ENCODE assay signal across 18 mouse cellular contexts in the genomic region with DNA sequence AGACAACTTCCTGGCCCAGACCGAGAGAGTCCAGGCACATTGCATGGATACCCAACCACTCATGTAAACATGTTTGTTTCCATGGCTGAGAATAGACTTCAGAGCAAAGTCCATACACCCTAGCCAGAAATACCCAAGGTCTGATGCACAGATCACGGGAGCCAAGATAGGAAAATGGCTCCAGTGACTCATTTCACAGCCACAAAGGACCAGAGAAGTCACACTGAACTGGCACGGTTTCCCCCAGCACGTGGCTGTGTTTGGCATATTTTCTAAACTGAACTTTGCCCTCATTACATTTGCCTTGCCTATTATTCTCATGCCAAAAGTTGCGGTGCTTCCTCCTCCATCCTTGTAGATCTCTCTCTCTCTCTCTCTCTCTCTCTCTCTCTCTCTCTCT. TPM values are rescaled to one million over a fixed set of nuclear protein-coding genes. Genes with fewer than 3 reads are reported as not detected.
A peak's percentile ranks its signal among the peaks of the same experiment; 100 is the strongest.
DNase-seq lines count a peak whose midpoint lies in the region; ATAC-seq and TF ChIP-seq lines count a peak whose summit lies in the region.
"Had no signal": no experiment of that assay in that cellular context is flagged by ENCODE, and none has a peak within 500 bp of the region (broad histone marks: within the 10 kb centered on the region; RNA-seq: fewer than 3 reads in every experiment).

No protein-coding gene starts in this region.

- no peaks in the 10 kb centered on the region for H3K4me1 ChIP-seq in MEL (ENCODE audit: control insufficient read depth in 1 of 2, insufficient read depth in 2 of 2, low read length in 2 of 2)
- H3K4me1 ChIP-seq in forebrain, embryonic 15.5 days, result peaks cover 10% of the 10 kb centered on the region; the same call in 1 of the 2 replicates

- no peak for TF ChIP-seq EP300 in MEL (IDR thresholded peaks at IDR 0.05; ENCODE audit: low read depth in 1 of 2, low read length in 2 of 2)

- H3K9me3 ChIP-seq in MEL (replicated peaks; ENCODE audit: insufficient read depth, low read length), result no peaks in the 10 kb centered on the region
- H3K9me3 ChIP-seq in forebrain, embryonic 15.5 days, result no peaks in the 10 kb centered on the region
- H3K9me3 ChIP-seq: heart, embryonic 12.5 days; hindbrain, embryonic 13.5 days; limb, embryonic 13.5 days; neural tube, embryonic 15.5 days had no signal

- no peak overlapping the region for H3K4me2 ChIP-seq in forebrain, embryonic 15.5 days (replicated peaks)
- H3K4me2 ChIP-seq: heart, embryonic 12.5 days; hindbrain, embryonic 13.5 days; limb, embryonic 13.5 days; neural tube, embryonic 15.5 days had no signal

- no peak overlapping the region for H3K9ac ChIP-seq in MEL (ENCODE audit: control insufficient read depth, low read depth, low read length, poor library complexity, severe bottlenecking)
- H3K9ac ChIP-seq in forebrain, embryonic 15.5 days (replicated peaks), result no peak overlapping the region
- H3K9ac ChIP-seq: heart, embryonic 12.5 days; hindbrain, embryonic 13.5 days; limb, embryonic 13.5 days; neural tube, embryonic 15.5 days had no signal

- no peaks in the 10 kb centered on the region for H3K36me3 ChIP-seq in MEL (ENCODE audit: control insufficient read depth in 1 of 2, insufficient read depth in 2 of 2, low read length in 2 of 2)
- H3K36me3 ChIP-seq in forebrain, embryonic 15.5 days, result no peaks in the 10 kb centered on the region
- H3K36me3 ChIP-seq: heart, embryonic 12.5 days; hindbrain, embryonic 13.5 days; limb, embryonic 13.5 days; neural tube, embryonic 15.5 days had no signal

- peak; percentile 75 to 87 for DNase-seq in kidney, adult 8-10 months
- no peak for DNase-seq in kidney, postnatal 4 days
- no peak for DNase-seq in MEL (ENCODE audit: low read depth, low spot score)
- peak; percentile 58 for DNase-seq in adrenal gland, postnatal 14 days
- peak; percentile 68 to 79 for DNase-seq in kidney, postnatal 36 days
- DNase-seq in retina, postnatal 1 day, result no peak
- DNase-seq in cerebellum, adult 18-20 months, result no peak
- DNase-seq: right cerebral cortex, postnatal 25 days had no signal

- ATAC-seq in forebrain, embryonic 15.5 days (replicated peaks), result no peak

- H3K4me3 ChIP-seq in MEL (ENCODE audit: control insufficient read depth in 1 of 2, insufficient read depth in 1 of 2, low read depth in 2 of 2, low read length in 2 of 2), result no peak overlapping the region
- H3K4me3 ChIP-seq in forebrain, embryonic 15.5 days, result no peak overlapping the region
- H3K4me3 ChIP-seq: heart, embryonic 12.5 days; hindbrain, embryonic 13.5 days; limb, embryonic 13.5 days; neural tube, embryonic 15.5 days had no signal

- TF ChIP-seq CTCF in MEL (IDR thresholded peaks at IDR 0.05 in 2 of 3, conservative IDR thresholded peaks at IDR 0.05 in 1 of 3; ENCODE audit: control insufficient read depth in 1 of 3, insufficient read depth in 1 of 3, low read depth in 2 of 3, low read length in 3 of 3, poor library complexity in 1 of 3, severe bottlenecking in 1 of 3), result no peak

- no peak for TF ChIP-seq RAD21 in MEL (IDR thresholded peaks at IDR 0.05; ENCODE audit: low read depth, low read length)

- no peaks in the 10 kb centered on the region for H3K79me2 ChIP-seq in MEL (ENCODE audit: control insufficient read depth, insufficient read depth, low read length, poor library complexity)

- H3K27me3 ChIP-seq in MEL (ENCODE audit: control insufficient read depth in 1 of 2, insufficient read depth in 2 of 2, low read length in 2 of 2), result 0 out of 4 replicates have a peak, but pooled peaks cover 0 to 1% of the 10 kb centered on the region in 2 experiments
- no peaks in the 10 kb centered on the region for H3K27me3 ChIP-seq in forebrain, embryonic 15.5 days

- no peak for TF ChIP-seq POLR2A in MEL (IDR thresholded peaks at IDR 0.05; ENCODE audit: control insufficient read depth in 1 of 2, insufficient read depth in 1 of 2, low read depth in 1 of 2, low read length in 2 of 2, poor library complexity in 1 of 2)

- no peak overlapping the region for H3K27ac ChIP-seq in MEL (ENCODE audit: control insufficient read depth, low read depth, low read length)
- no peak overlapping the region for H3K27ac ChIP-seq in forebrain, embryonic 15.5 days (replicated peaks)
- H3K27ac ChIP-seq: hindbrain, embryonic 13.5 days; limb, embryonic 13.5 days; macrophage; neural tube, embryonic 15.5 days had no signal

- WGBS in forebrain, embryonic 15.5 days, result 62% methylated on average over 5 of the region's 5 CpGs

TF ChIP-seq in MEL, 35 proteins besides CTCF, POLR2A, EP300 and RAD21:
- peak; percentile 54; the same call in 1 of the 2 replicates for TF ChIP-seq MXI1 (IDR thresholded peaks at IDR 0.05; ENCODE audit: low read depth, low read length)
- TF ChIP-seq E2F4 (IDR thresholded peaks at IDR 0.05; ENCODE audit: borderline replicate concordance, low read depth, low read length), result no peak
- no peak for TF ChIP-seq TCF12 (IDR thresholded peaks at IDR 0.05; ENCODE audit: low read depth, low read length)
- TF ChIP-seq USF1 (IDR thresholded peaks at IDR 0.05; ENCODE audit: low read depth, low read length), result peak; percentile 45; the same call in 1 of the 2 replicates
- TF ChIP-seq ZC3H11A (IDR thresholded peaks at IDR 0.05; ENCODE audit: low read depth, low read length), result no peak
- peak; percentile 66 for TF ChIP-seq MAX (IDR thresholded peaks at IDR 0.05; ENCODE audit: low read length)
- TF ChIP-seq MYC (IDR thresholded peaks at IDR 0.05; ENCODE audit: low read depth, low read length), result 0 out of 2 replicates have a peak, but pooled peaks have one; percentile 20
- TF ChIP-seq RCOR1 (IDR thresholded peaks at IDR 0.05; ENCODE audit: low read depth, low read length), result no peak

RNA-seq across cellular contexts. Expression of gene 4930539E08Rik, which starts 1.9 kb away (rescaled TPM):
- total RNA-seq in MEL (2012; rRNA removed), result 0.04 TPM in 1 of 2 replicates, not detected in the other
- under 1 TPM in 1 of 2 experiments, not detected in 1; 0.01 TPM for polyA plus RNA-seq in MEL (2012; ENCODE audit: insufficient read depth in 1 of 2, insufficient read length in 2 of 2, low read depth in 1 of 2, low replicate concordance in 2 of 2, missing spikeins in 1 of 2)
- total RNA-seq in adrenal gland, postnatal 14 days (2021), result not detected in 2 replicates
- polyA plus RNA-seq in forebrain, embryonic 15.5 days (2015; fragmentation: Nextera tagmentation; extraction: Ambion mirVana), result 0.51 and 0.67 TPM in 2 replicates

RNA-seq across cellular contexts. Expression of gene Pxt1, which starts 30.4 kb away (rescaled TPM):
- total RNA-seq in MEL (2012; rRNA removed), result not detected in 2 replicates
- not detected for polyA plus RNA-seq in MEL (2012; ENCODE audit: insufficient read depth in 1 of 2, insufficient read length in 2 of 2, low read depth in 1 of 2, low replicate concordance in 2 of 2, missing spikeins in 1 of 2)
- 0.64 and 1.3 TPM in 2 replicates for total RNA-seq in adrenal gland, postnatal 14 days (2021)
- polyA plus RNA-seq in forebrain, embryonic 15.5 days (2015; fragmentation: Nextera tagmentation; extraction: Ambion mirVana), result not detected in 2 replicates
- total RNA-seq: layer of hippocampus, postnatal 25 days had no signal
- polyA plus RNA-seq: cortical plate, adult 2 months; heart, embryonic 12.5 days; hindbrain, embryonic 13.5 days; limb, embryonic 13.5 days; macrophage; neural tube, embryonic 15.5 days; stomach, embryonic 14.5 days; urinary bladder, adult 2 months had no signal

RNA-seq across cellular contexts. Expression of gene Kctd20, which starts 38.5 kb away (rescaled TPM):
- 39.1 and 41.8 TPM in 2 replicates for total RNA-seq in MEL (2012; rRNA removed)
- 10 to 100 TPM in 1 of 2 experiments, not detected in 1; 65.4 TPM for polyA plus RNA-seq in MEL (2012; ENCODE audit: insufficient read depth in 1 of 2, insufficient read length in 2 of 2, low read depth in 1 of 2, low replicate concordance in 2 of 2, missing spikeins in 1 of 2)
- total RNA-seq in adrenal gland, postnatal 14 days (2021), result 71.6 and 79.3 TPM in 2 replicates
- 118 TPM in 2 replicates for polyA plus RNA-seq in forebrain, embryonic 15.5 days (2015; fragmentation: Nextera tagmentation; extraction: Ambion mirVana)

RNA-seq across cellular contexts. Expression of gene Pnpla1, which starts 55.0 kb away (rescaled TPM):
- total RNA-seq in MEL (2012; rRNA removed), result 0.08 TPM in 1 of 2 replicates, not detected in the other
- under 1 TPM in 1 of 2 experiments, not detected in 1; 0.38 TPM for polyA plus RNA-seq in MEL (2012; ENCODE audit: insufficient read depth in 1 of 2, insufficient read length in 2 of 2, low read depth in 1 of 2, low replicate concordance in 2 of 2, missing spikeins in 1 of 2)
- 0.15 TPM in 1 of 2 replicates, not detected in the other for total RNA-seq in adrenal gland, postnatal 14 days (2021)
- not detected in 2 replicates for polyA plus RNA-seq in forebrain, embryonic 15.5 days (2015; fragmentation: Nextera tagmentation; extraction: Ambion mirVana)
- polyA plus RNA-seq: hindbrain, embryonic 13.5 days; macrophage had no signal

Comparison
In these comparisons a context has a peak if more than half of its experiments do, and no peak if none do; other contexts are left out.
1. DNase-seq: peak in kidney, adult 8-10 months (2 of 2), adrenal gland, postnatal 14 days (single experiment) and kidney, postnatal 36 days (2 of 2); none in kidney, postnatal 4 days (0 of 2), MEL (single experiment), retina, postnatal 1 day (single experiment) and cerebellum, adult 18-20 months (0 of 2).